Mouse (Mus musculus) forebrain, embryonic 14.5 days (tissue): ENCODE measurements around the gene Nedd8. TPM values are rescaled to one million over a fixed set of nuclear protein-coding genes. Genes with fewer than 3 reads are reported as not detected.

Source experiments
- ATAC-seq: fragments of 200-750 bp; cut with Nextera tagmentation; 2 replicates; pipeline ENCODE4 v1.8.0; 2017; ENCODE audit warnings: mild to moderate bottlenecking, moderate library complexity
- DNase-seq: peaks from one replicate; pipeline ENCODE4 v3.0.0-alpha.2; 2015; ENCODE audit warnings: low spot score
- H3K27ac ChIP-seq: fragments of 300-500 bp; sonication (generic); 2 replicates; pipeline ENCODE4 v1.5.1; 2014; ENCODE audit warnings: low read depth, mild to moderate bottlenecking, control low read depth, low read length, moderate library complexity
- H3K27me3 ChIP-seq: fragments of 300-500 bp; sonication (generic); replicated peaks from 2 replicates; pipeline ENCODE4 v1.6.1; 2014; ENCODE audit warnings: low read length, control low read depth, mixed read lengths; ENCODE audit not compliant: control insufficient read depth, insufficient read depth
- H3K36me3 ChIP-seq: fragments of 300-500 bp; sonication (generic); 2 replicates; pipeline ENCODE4 v1.6.1; 2014; ENCODE audit warnings: low read length, control low read depth; ENCODE audit not compliant: control insufficient read depth, insufficient read depth
- H3K4me1 ChIP-seq: fragments of 300-500 bp; sonication (generic); 2 replicates; pipeline ENCODE4 v1.6.1; 2014; ENCODE audit warnings: antibody characterized with exemption, low read length, control low read depth; ENCODE audit not compliant: control insufficient read depth, insufficient read depth
- H3K4me2 ChIP-seq: fragments of 300-500 bp; sonication (generic); 2 replicates; pipeline ENCODE4 v1.6.1; 2014; ENCODE audit warnings: mild to moderate bottlenecking, control low read depth, low read length
- H3K4me3 ChIP-seq: fragments of 300-500 bp; sonication (generic); 2 replicates; pipeline ENCODE4 v1.5.1; 2014; ENCODE audit warnings: low read depth, low read length, control low read depth
- H3K9ac ChIP-seq: fragments of 300-500 bp; sonication (generic); 2 replicates; pipeline ENCODE4 v1.6.1; 2014; ENCODE audit warnings: mild to moderate bottlenecking, low read length, control low read depth, moderate library complexity
- H3K9me3 ChIP-seq: fragments of 300-500 bp; sonication (generic); replicated peaks from 2 replicates; pipeline ENCODE4 v1.6.1; 2016; ENCODE audit warnings: low read length, control low read depth, mixed read lengths; ENCODE audit not compliant: control insufficient read depth
- WGBS: fragments of 180-500 bp; shearing (Covaris S2); extraction: QIAGEN DNeasy Blood & Tissue Kit; methylation state at CpG from one replicate; pipeline ENCODE4 v1.1.7; 2014; 5-methylcytosine and 5-hydroxymethylcytosine counted together
- polyA plus RNA-seq: library from polyadenylated mRNA; unstranded; fragments of >200 nt; fragmentation: Nextera tagmentation; extraction: Ambion mirVana; gene quantifications from 2 replicates; pipeline ENCODE4 v1.2.1, GENCODE M21; 2014

Nedd8 gene
- 622 and 707 TPM in 2 replicates for polyA plus RNA-seq

DNA sequence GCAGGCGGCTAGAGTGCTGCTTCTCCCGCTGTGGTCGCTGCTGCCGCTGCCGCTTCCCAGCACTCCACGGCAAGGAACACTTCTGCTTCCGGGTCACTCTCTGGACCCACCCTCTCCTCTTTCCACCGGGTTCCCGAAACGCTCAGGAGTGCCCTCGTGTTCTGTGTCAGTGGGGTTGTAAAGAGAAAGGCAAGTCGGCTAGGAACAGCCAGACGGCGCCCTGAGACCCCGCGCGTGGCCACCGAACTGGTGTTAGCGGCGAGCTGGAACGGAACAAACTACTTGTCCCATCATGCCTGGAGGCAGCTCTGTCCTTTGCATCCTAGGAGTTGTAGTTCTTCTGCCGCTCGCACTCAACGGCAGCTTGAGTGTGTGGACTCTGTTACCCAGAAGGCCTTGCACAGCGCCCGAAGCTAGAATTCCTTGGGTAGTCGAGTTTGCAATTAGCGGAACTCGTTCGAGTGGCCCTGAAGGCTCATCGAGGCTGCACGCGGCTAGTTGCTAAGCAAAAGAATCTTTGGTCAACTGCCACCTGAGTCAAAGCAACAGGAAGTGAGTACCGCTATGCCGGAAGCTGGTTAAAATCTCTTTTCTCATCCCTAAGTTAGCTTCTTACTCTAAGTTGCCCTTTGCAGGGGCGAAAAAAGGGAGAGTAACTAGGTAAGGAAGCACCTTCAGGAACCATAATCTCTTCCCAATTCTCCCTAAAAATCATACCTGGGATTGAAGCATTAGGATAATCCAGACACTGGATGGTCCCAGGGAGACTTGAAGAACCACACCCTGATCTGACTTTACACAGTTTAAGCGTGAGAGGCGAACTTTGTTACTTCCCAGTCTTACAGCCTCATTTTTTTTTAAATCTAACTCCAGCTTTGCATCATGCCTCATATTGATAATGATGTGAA is at the start of gene Nedd8, which contains the start of gene Gmpr2:
TSS of gene Nedd8 (minus strand) at position 292 of the 908 bp plus-strand sequence.
TSS of gene Gmpr2 (plus strand) at position 109 of the 908 bp plus-strand sequence.
- no peaks in the 10 kb centered on the region for H3K9me3 ChIP-seq
- ATAC-seq (peak; percentile 99), DNase-seq (peak; percentile 98)
- peak within 1 kb of the TSS; percentile 86 for H3K4me3 ChIP-seq
- H3K4me1 ChIP-seq: peaks cover 16% of the 10 kb centered on the region
- peak within 1 kb of the TSS; percentile 70; the same call in 1 of the 2 replicates for H3K27ac ChIP-seq
- H3K4me2 ChIP-seq: peak within 1 kb of the TSS; percentile 96
- H3K36me3 ChIP-seq: peaks cover 27% of the 10 kb centered on the region
- no peaks in the 10 kb centered on the region for H3K27me3 ChIP-seq
- peak within 1 kb of the TSS; percentile 81 for H3K9ac ChIP-seq
- 1% methylated on average over 38 of the region's 38 CpGs for WGBS

GRCm38 (mm10) chr14:55721076-55721475 is 49.2 kb upstream of the Nedd8 start:
- WGBS: 76% methylated on average over 6 of the region's 6 CpGs
- Histone ChIP-seq H3K4me1 (no peaks in the 10 kb centered on the region), H3K36me3 (peaks cover 27% of the 10 kb centered on the region), H3K4me2 (peak overlapping the region; percentile 75), H3K4me3 (peak overlapping the region; percentile 77), H3K27me3 (no peaks in the 10 kb centered on the region), H3K9me3 (no peaks in the 10 kb centered on the region), H3K9ac (no peak overlapping the region), H3K27ac (no peak overlapping the region)
- DNase-seq (no peak), ATAC-seq (no peak)

DNA sequence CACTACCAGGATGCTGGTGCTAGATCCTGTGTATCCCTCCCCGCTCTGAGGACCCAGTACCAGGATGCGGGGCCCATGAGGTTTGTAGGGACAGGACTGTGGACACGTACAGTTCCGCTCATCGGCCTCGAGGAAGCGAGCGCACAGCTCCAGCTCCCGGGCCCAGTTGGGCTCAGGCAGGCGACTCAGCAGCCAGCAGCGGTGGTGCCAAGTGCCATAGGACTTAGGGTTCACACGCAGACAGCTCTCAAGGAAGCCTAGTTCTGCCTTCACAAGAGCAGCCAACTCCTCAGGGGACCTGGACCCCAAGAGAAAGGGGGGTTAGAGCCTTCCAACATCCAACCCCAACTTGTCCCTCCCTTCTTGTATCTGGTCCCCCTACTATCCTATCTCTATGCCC is 48.7 kb upstream of the Nedd8 start:
- H3K4me2 ChIP-seq: no peak overlapping the region
- H3K9ac ChIP-seq: no peak overlapping the region
- H3K27ac ChIP-seq: no peak overlapping the region
- peak overlapping the region; percentile 77; the same call in 1 of the 2 replicates for H3K4me3 ChIP-seq
- no peaks in the 10 kb centered on the region for H3K9me3 ChIP-seq
- 93% methylated on average over 12 of the region's 12 CpGs for WGBS
- peaks cover 27% of the 10 kb centered on the region for H3K36me3 ChIP-seq
- ATAC-seq: no peak
- no peaks in the 10 kb centered on the region for H3K4me1 ChIP-seq
- H3K27me3 ChIP-seq: no peaks in the 10 kb centered on the region
- DNase-seq: no peak

DNA sequence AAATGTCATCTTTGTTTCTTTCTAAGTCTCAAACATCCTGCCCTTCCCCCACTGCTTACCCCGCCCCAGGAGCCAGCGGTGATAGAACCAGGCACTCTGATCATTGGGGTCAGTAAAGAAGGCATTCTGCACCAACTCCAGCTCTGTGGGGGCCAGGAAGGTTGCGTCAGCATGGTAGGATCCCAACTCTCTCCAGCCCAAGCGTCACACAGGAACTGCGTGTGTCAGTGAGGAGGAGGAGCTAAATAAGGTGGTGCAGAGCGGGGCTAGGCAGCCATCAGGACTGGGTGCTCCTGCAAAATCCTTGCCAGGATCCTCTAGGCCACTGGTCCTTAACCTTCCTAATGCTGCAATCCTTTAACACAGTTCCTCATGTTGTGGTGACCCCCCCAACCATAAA is 47.8 kb upstream of the Nedd8 start:
- 88% methylated on average over 6 of the region's 6 CpGs for WGBS

DNA sequence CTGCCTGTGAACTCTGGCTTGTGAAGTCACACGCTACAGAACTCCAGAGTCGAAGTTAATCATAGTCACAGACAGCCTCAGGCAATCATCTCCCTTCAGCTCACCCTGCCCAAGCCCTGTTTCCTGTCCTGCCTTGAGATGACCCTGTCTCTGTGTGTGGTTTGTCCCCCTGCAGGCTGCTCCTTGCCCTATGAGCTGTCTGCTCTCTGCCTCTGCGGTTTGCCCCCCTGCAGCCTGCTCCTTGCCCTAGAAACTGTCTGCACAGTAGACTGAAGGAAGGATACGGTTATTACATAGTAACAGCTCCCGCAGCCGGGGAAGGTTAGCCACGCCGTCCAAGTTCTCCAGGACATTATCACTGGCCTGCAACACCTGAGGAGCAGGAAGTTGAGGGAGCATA is 45.0 kb upstream of the Nedd8 start:
- WGBS: 88% methylated on average over 8 of the region's 8 CpGs
- ATAC-seq: no peak
- Histone ChIP-seq H3K4me1 (no peaks in the 10 kb centered on the region), H3K27me3 (0 out of 2 replicates have a peak, but pooled peaks cover 3% of the 10 kb centered on the region), H3K9ac (no peak overlapping the region), H3K4me3 (no peak overlapping the region), H3K9me3 (no peaks in the 10 kb centered on the region), H3K36me3 (peaks cover 27% of the 10 kb centered on the region), H3K27ac (no peak overlapping the region), H3K4me2 (no peak overlapping the region)
- no peak for DNase-seq

More for the DNA sequence above, 47.8 kb upstream of the Nedd8 start:
- Histone ChIP-seq H3K9ac (no peak overlapping the region), H3K4me1 (no peaks in the 10 kb centered on the region), H3K36me3 (peaks cover 27% of the 10 kb centered on the region), H3K9me3 (no peaks in the 10 kb centered on the region), H3K4me3 (no peak overlapping the region), H3K4me2 (no peak overlapping the region), H3K27me3 (no peaks in the 10 kb centered on the region), H3K27ac (no peak overlapping the region)
- DNase-seq: no peak
- no peak for ATAC-seq

DNA sequence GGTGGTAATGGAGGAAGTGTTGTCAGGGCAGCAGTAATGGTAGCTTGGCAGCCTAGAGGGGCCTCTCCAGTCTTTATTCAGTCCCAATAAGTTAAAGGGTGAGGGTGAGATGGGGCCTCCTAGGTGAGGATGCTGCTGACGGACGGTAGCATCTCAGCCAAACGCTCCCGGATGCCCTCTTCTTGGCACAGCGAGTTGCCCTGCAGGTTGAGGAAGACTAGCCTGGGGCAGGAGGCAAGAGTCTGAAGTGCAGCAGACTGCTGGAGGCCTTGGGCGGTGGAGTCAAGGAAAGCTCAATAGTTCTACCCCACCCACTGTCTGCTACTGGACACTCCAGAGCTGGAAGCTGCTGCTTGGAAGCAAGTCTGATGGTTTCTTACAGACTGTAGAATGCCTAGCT is 44.3 kb upstream of the Nedd8 start:
- Histone ChIP-seq H3K27me3 (0 out of 2 replicates have a peak, but pooled peaks cover 3% of the 10 kb centered on the region), H3K36me3 (peaks cover 27% of the 10 kb centered on the region), H3K4me2 (no peak overlapping the region), H3K4me1 (no peaks in the 10 kb centered on the region), H3K9ac (no peak overlapping the region), H3K27ac (no peak overlapping the region), H3K9me3 (no peaks in the 10 kb centered on the region), H3K4me3 (no peak overlapping the region)
- DNase-seq (no peak), ATAC-seq (no peak)
- 91% methylated on average over 6 of the region's 6 CpGs for WGBS

GRCm38 (mm10) chr14:55714893-55715292 is 43.0 kb upstream of the Nedd8 start:
- Histone ChIP-seq H3K4me1 (no peaks in the 10 kb centered on the region), H3K9me3 (no peaks in the 10 kb centered on the region), H3K27ac (no peak overlapping the region), H3K27me3 (0 out of 2 replicates have a peak, but pooled peaks cover 3% of the 10 kb centered on the region), H3K9ac (no peak overlapping the region), H3K4me2 (no peak overlapping the region), H3K36me3 (peaks cover 27% of the 10 kb centered on the region), H3K4me3 (no peak overlapping the region)
- 39% methylated on average over 6 of the region's 6 CpGs for WGBS
- ATAC-seq (no peak), DNase-seq (no peak)

DNA sequence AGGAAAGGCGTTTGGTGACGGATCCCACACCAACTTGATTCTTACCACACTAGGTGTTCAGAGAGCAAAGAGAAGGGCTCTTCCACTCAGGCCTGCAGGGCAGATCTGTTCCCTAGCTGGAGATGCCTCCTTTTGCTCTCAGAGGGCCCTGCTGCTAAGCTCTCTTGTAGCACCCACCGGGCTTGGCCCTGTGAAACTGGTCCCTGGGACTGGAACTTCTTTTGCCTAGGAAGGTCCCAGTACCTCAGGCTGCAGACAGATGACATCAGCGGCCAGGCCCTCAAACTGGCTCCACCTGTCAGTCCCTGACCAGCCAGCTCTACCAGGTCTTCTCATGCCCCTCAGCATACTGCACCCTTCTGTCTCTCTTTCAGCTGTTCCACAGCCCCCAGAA is 41.8 kb upstream of the Nedd8 start, which contains the start of gene Tgm1:
TSS of gene Tgm1 (minus strand) at position 198 of the 394 bp plus-strand sequence.
- 20% methylated on average over 4 of the region's 4 CpGs for WGBS
- peaks cover 20% of the 10 kb centered on the region for H3K36me3 ChIP-seq

More for the DNA sequence above, 41.8 kb upstream of the Nedd8 start, which contains the start of gene Tgm1:
- H3K4me3 ChIP-seq: no peak within 1 kb of the TSS
- ATAC-seq (no peak), DNase-seq (no peak)
- H3K9ac ChIP-seq: no peak within 1 kb of the TSS
- no peaks in the 10 kb centered on the region for H3K9me3 ChIP-seq
- no peak within 1 kb of the TSS for H3K4me2 ChIP-seq
- H3K27me3 ChIP-seq: 0 out of 2 replicates have a peak, but pooled peaks cover 3% of the 10 kb centered on the region
- H3K27ac ChIP-seq: no peak within 1 kb of the TSS
- no peaks in the 10 kb centered on the region for H3K4me1 ChIP-seq
